Mouse (Mus musculus) cerebellum, postnatal 14 days (tissue): Measurements from ENCODE around the gene Pigp.

Experiments
- DNase-seq, 2 experiments: peaks; one replicate each; pipeline ENCODE4 v3.0.0; 2021; ENCODE audit warnings: mixed read lengths in 2 of 2

Pigp gene

GRCm38 (mm10) chr16:94371301-94371931 lies at the start of gene Pigp:
Gene Pigp (minus strand): TSS chr16:94371842.
- peak; percentile 85 to 87 for DNase-seq

GRCm38 (mm10) chr16:94420498-94420897 lies 48.9 kb upstream of the Pigp start:
- peak in 1 of 2 experiments; percentile 25 for DNase-seq

GRCm38 (mm10) chr16:94414151-94414550 lies 42.5 kb upstream of the Pigp start:
- no peak for DNase-seq

- no peak for DNase-seq
Observed at GRCm38 (mm10) chr16:94412760-94413159, 41.1 kb upstream of the Pigp start.

- DNase-seq, result no peak
Observed at GRCm38 (mm10) chr16:94412198-94412597, 40.6 kb upstream of the Pigp start.

- DNase-seq, result no peak
Observed at GRCm38 (mm10) chr16:94411287-94411686, 39.6 kb upstream of the Pigp start.

- peak; percentile 50 to 63 for DNase-seq
Observed at GRCm38 (mm10) chr16:94402185-94402584, 30.5 kb upstream of the Pigp start.

- no peak for DNase-seq
Observed at GRCm38 (mm10) chr16:94401636-94402035, 30.0 kb upstream of the Pigp start.

- no peak for DNase-seq
Observed at GRCm38 (mm10) chr16:94399141-94399540, 27.5 kb upstream of the Pigp start.

- no peak for DNase-seq
Observed at GRCm38 (mm10) chr16:94396641-94397040, 25.0 kb upstream of the Pigp start.

- peak in 1 of 2 experiments; percentile 29 for DNase-seq
Observed at GRCm38 (mm10) chr16:94395051-94395450, 23.4 kb upstream of the Pigp start.

GRCm38 (mm10) chr16:94392299-94392698 lies 20.7 kb upstream of the Pigp start:
- no peak for DNase-seq

- no peak for DNase-seq
Observed at GRCm38 (mm10) chr16:94387690-94388089, 16.0 kb upstream of the Pigp start.

- no peak for DNase-seq
Observed at GRCm38 (mm10) chr16:94383277-94383676, 11.6 kb upstream of the Pigp start.

GRCm38 (mm10) chr16:94379386-94379785 lies 7.7 kb upstream of the Pigp start:
- no peak for DNase-seq

- peak in 1 of 2 experiments; percentile 84 for DNase-seq
Observed at GRCm38 (mm10) chr16:94370915-94371300, 734 bp downstream of the Pigp start.

GRCm38 (mm10) chr16:94370173-94370914 lies 1.3 kb downstream of the Pigp start, which contains the start of gene Ttc3:
Gene Ttc3 (plus strand): TSS chr16:94370618.
- peak; percentile 99 for DNase-seq

GRCm38 (mm10) chr16:94369596-94370172 lies 2.0 kb downstream of the Pigp start:
- peak in 1 of 2 experiments; percentile 26 for DNase-seq

GRCm38 (mm10) chr16:94365435-94365834 lies 6.2 kb downstream of the Pigp start:
- DNase-seq, result no peak

GRCm38 (mm10) chr16:94363814-94364213 lies 7.8 kb downstream of the Pigp start:
- DNase-seq, result no peak

- DNase-seq, result peak; percentile 63 to 66
Observed at GRCm38 (mm10) chr16:94362174-94362873, 9.3 kb downstream of the Pigp start.

GRCm38 (mm10) chr16:94360578-94361350 lies 10.9 kb downstream of the Pigp start:
- no peak for DNase-seq
